Mouse (Mus musculus): ENCODE data around the gene Flg. TPM values are rescaled to one million over a fixed set of nuclear protein-coding genes. Genes with fewer than 3 reads are reported as not detected.

Flg gene
- total and polyA plus RNA-seq, 3 experiments: not detected

GRCm38 (mm10) chr3:93311371-93311770 lies 38.0 kb downstream of the Flg start:
- no peak for DNase-seq (ENCODE audit: extremely low read depth)
- H3K27ac ChIP-seq (ENCODE audit: insufficient read depth, low read depth): no peak overlapping the region
- H3K27me3 ChIP-seq (replicated peaks): no peaks in the 10 kb centered on the region
- no peak overlapping the region for H3K4me2 ChIP-seq (ENCODE audit: insufficient read depth, low read depth, poor library complexity, severe bottlenecking)
- dilution Hi-C loops (cut with MboI; ENCODE audit: extremely low pct_ligation_motif_present, extremely low pct_unique_long_range_greater_than_20kb, low sequenced_read_pairs): no loop called here
- H3K9ac ChIP-seq (ENCODE audit: insufficient read depth, low read depth): no peak overlapping the region
- H3K4me3 ChIP-seq (replicated peaks in 1 of 3; ENCODE audit: low read depth in 2 of 3, low read length in 2 of 3, poor library complexity in 1 of 3): no peak overlapping the region
- no peaks in the 10 kb centered on the region for H3K9me3 ChIP-seq (replicated peaks; ENCODE audit: low read length)
- no peaks in the 10 kb centered on the region for H3K4me1 ChIP-seq (ENCODE audit: control insufficient read depth in 1 of 2, insufficient read depth in 2 of 2)
- no peaks in the 10 kb centered on the region for H3K36me3 ChIP-seq (replicated peaks in 1 of 2; ENCODE audit: control insufficient read depth in 1 of 2, insufficient read depth in 1 of 2, low read length in 1 of 2)
- TF ChIP-seq MAZ (IDR thresholded peaks at IDR 0.05; ENCODE audit: low read depth, low read length) (no peak), POLR2A (IDR thresholded peaks at IDR 0.05; ENCODE audit: low read depth, low read length) (no peak), RCOR1 (conservative IDR thresholded peaks at IDR 0.05; ENCODE audit: low read depth, low read length) (no peak), ZNF384 (IDR thresholded peaks at IDR 0.05; ENCODE audit: low read depth, low read length) (no peak), MAFK (IDR thresholded peaks at IDR 0.05; ENCODE audit: insufficient replicate concordance, low read length) (no peak), USF2 (conservative IDR thresholded peaks at IDR 0.05; ENCODE audit: low read depth, low read length) (no peak), E2F4 (IDR thresholded peaks at IDR 0.05; ENCODE audit: insufficient replicate concordance, low read depth, low read length) (no peak), EP300 (IDR thresholded peaks at IDR 0.05; ENCODE audit: low read length) (no peak), MXI1 (IDR thresholded peaks at IDR 0.05; ENCODE audit: low read depth, low read length) (no peak), SIN3A (IDR thresholded peaks at IDR 0.05; ENCODE audit: low read length) (no peak), KAT2A (IDR thresholded peaks at IDR 0.05; ENCODE audit: insufficient replicate concordance, low read length) (no peak), BHLHE40 (IDR thresholded peaks at IDR 0.05; ENCODE audit: low read depth, low read length) (no peak), ETS1 (conservative IDR thresholded peaks at IDR 0.05; ENCODE audit: low read depth, low read length) (no peak), RAD21 (IDR thresholded peaks at IDR 0.05; ENCODE audit: low read depth, low read length) (no peak), UBTF (IDR thresholded peaks at IDR 0.05; ENCODE audit: low read depth, low read length) (no peak)
- in situ Hi-C loops (cut with MboI; ENCODE audit: low pct_ligation_motif_present, low pct_unique_long_range_greater_than_20kb, low sequenced_read_pairs): loop anchor here (25.0 kb wide), 1 partner anchor 199 kb away; no protein-coding TSS in a partner anchor
- no peaks in the 10 kb centered on the region for H3K79me2 ChIP-seq (replicated peaks; ENCODE audit: control insufficient read depth, extremely low read depth, insufficient read depth, poor library complexity, severe bottlenecking)

GRCm38 (mm10) chr3:93314388-93314787 lies 41.1 kb downstream of the Flg start:
- in situ Hi-C loops (cut with MboI; ENCODE audit: low pct_ligation_motif_present, low pct_unique_long_range_greater_than_20kb, low sequenced_read_pairs): loop anchor here (25.0 kb wide), 1 partner anchor 202 kb away; no protein-coding TSS in a partner anchor
- no peak overlapping the region for H3K4me2 ChIP-seq (ENCODE audit: insufficient read depth, low read depth, poor library complexity, severe bottlenecking)
- peak; percentile 71 for TF ChIP-seq RAD21 (IDR thresholded peaks at IDR 0.05; ENCODE audit: low read depth, low read length)
- no peak for TF ChIP-seq MAFK (IDR thresholded peaks at IDR 0.05; ENCODE audit: insufficient replicate concordance, low read length)
- peak in 1 of 2 experiments; percentile 71; a peak in 2 of 4 replicates for TF ChIP-seq CTCF (conservative IDR thresholded peaks at IDR 0.05 in 1 of 2, IDR thresholded peaks at IDR 0.05 in 1 of 2; ENCODE audit: low read depth in 2 of 2, low read length in 2 of 2)
- peak; percentile 59 for TF ChIP-seq SMC3 (IDR thresholded peaks at IDR 0.05; ENCODE audit: low read depth, low read length)
- no peak for TF ChIP-seq USF2 (conservative IDR thresholded peaks at IDR 0.05; ENCODE audit: low read depth, low read length)
- no peaks in the 10 kb centered on the region for H3K36me3 ChIP-seq (replicated peaks in 1 of 2; ENCODE audit: control insufficient read depth in 1 of 2, insufficient read depth in 1 of 2, low read length in 1 of 2)
- dilution Hi-C loops (cut with MboI; ENCODE audit: extremely low pct_ligation_motif_present, extremely low pct_unique_long_range_greater_than_20kb, low sequenced_read_pairs): no loop called here
- DNase-seq (ENCODE audit: extremely low read depth): peak; percentile 12
- H3K9me3 ChIP-seq (replicated peaks; ENCODE audit: low read length): no peaks in the 10 kb centered on the region
- no peaks in the 10 kb centered on the region for H3K27me3 ChIP-seq (replicated peaks)
- H3K4me1 ChIP-seq (ENCODE audit: control insufficient read depth in 1 of 2, insufficient read depth in 2 of 2): no peaks in the 10 kb centered on the region
- H3K4me3 ChIP-seq (replicated peaks in 1 of 3; ENCODE audit: low read depth in 2 of 3, low read length in 2 of 3, poor library complexity in 1 of 3): no peak overlapping the region
- no peak overlapping the region for H3K9ac ChIP-seq (ENCODE audit: insufficient read depth, low read depth)
- H3K79me2 ChIP-seq (replicated peaks; ENCODE audit: control insufficient read depth, extremely low read depth, insufficient read depth, poor library complexity, severe bottlenecking): no peaks in the 10 kb centered on the region
- no peak overlapping the region for H3K27ac ChIP-seq (ENCODE audit: insufficient read depth, low read depth)

Data from CH12.LX (cell line).